Mouse (Mus musculus) hindbrain, embryonic 11.5 days (tissue): ENCODE measurements around the gene Zfp111. TPM values are rescaled to one million over a fixed set of nuclear protein-coding genes. Genes with fewer than 3 reads are reported as not detected.

Source experiments
- ATAC-seq: fragments of 200-750 bp; cut with Nextera tagmentation; 2 replicates; pipeline ENCODE4 v1.8.0; 2017; ENCODE audit warnings: mild to moderate bottlenecking, moderate TSS enrichment, moderate library complexity; ENCODE audit not compliant: low FRiP score
- DNase-seq: peaks from one replicate; pipeline ENCODE4 v3.0.0-alpha.2; 2015; ENCODE audit warnings: low spot score
- H3K27ac ChIP-seq: fragments of 300-500 bp; sonication (generic); 2 replicates; pipeline ENCODE4 v1.5.1; 2014; ENCODE audit warnings: mild to moderate bottlenecking, low read depth, low read length
- H3K27me3 ChIP-seq: fragments of 300-500 bp; sonication (generic); 2 replicates; pipeline ENCODE4 v1.6.1; 2014; ENCODE audit warnings: mild to moderate bottlenecking, low read length, moderate library complexity, mixed read lengths; ENCODE audit not compliant: control insufficient read depth, insufficient read depth
- H3K36me3 ChIP-seq: fragments of 300-500 bp; sonication (generic); 2 replicates; pipeline ENCODE4 v1.6.1; 2014; ENCODE audit warnings: mild to moderate bottlenecking, low read length, moderate library complexity, mixed read lengths; ENCODE audit not compliant: control insufficient read depth, insufficient read depth
- H3K4me1 ChIP-seq: fragments of 300-500 bp; sonication (generic); replicated peaks from 2 replicates; pipeline ENCODE4 v1.6.1; 2014; ENCODE audit warnings: low read length, mixed read lengths; ENCODE audit not compliant: control insufficient read depth, insufficient read depth
- H3K4me2 ChIP-seq: fragments of 300-500 bp; sonication (generic); replicated peaks from 2 replicates; pipeline ENCODE4 v1.6.1; 2014; ENCODE audit warnings: mild to moderate bottlenecking, low read depth, low read length
- H3K4me3 ChIP-seq: fragments of 300-500 bp; sonication (generic); 2 replicates; pipeline ENCODE4 v1.5.1; 2014; ENCODE audit warnings: low read depth, low read length
- H3K9ac ChIP-seq: fragments of 300-500 bp; sonication (generic); 2 replicates; pipeline ENCODE4 v1.6.1; 2014; ENCODE audit warnings: low read depth, low read length
- H3K9me3 ChIP-seq: fragments of 300-500 bp; sonication (generic); 2 replicates; pipeline ENCODE4 v1.6.1; 2016; ENCODE audit warnings: low read length; ENCODE audit not compliant: control insufficient read depth
- WGBS: fragments of 180-500 bp; shearing (Covaris S2); extraction: QIAGEN DNeasy Blood & Tissue Kit; methylation state at CpG from one replicate; pipeline ENCODE4 v1.1.7; 2014; 5-methylcytosine and 5-hydroxymethylcytosine counted together
- polyA plus RNA-seq: library from polyadenylated mRNA; unstranded; fragments of >200 nt; fragmentation: Nextera tagmentation; extraction: Ambion mirVana; gene quantifications from 2 replicates; pipeline ENCODE4 v1.2.1, GENCODE M21; 2014

Gene Zfp111
- polyA plus RNA-seq, result 9.5 and 11.0 TPM in 2 replicates

DNA sequence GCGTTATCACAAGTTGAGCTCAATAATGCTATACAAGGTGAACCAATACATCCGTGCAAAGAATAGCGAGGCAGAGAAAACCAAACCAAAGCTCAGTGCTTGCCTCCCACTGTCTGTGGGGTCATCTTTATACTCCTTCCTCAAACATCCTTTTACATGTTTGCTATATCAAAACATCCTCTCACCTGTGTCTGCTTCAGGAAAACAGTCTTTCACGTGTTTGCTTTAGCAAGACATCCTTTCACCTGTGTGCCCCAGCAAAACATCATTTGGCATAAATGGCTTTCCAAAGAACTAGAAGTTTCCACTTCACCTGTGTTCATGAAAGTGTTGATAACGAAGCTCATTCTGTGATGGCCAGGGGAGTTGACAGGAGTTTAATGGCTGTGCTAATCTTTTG is at the start of gene Zfp111:
Zfp111 (minus strand) TSS at position 101 of the 400 bp plus-strand sequence.
- Histone ChIP-seq H3K4me3 (no peak within 1 kb of the TSS), H3K4me1 (no peaks in the 10 kb centered on the region), H3K27me3 (no peaks in the 10 kb centered on the region), H3K4me2 (no peak within 1 kb of the TSS), H3K27ac (no peak within 1 kb of the TSS), H3K9me3 (no peaks in the 10 kb centered on the region), H3K9ac (no peak within 1 kb of the TSS), H3K36me3 (no peaks in the 10 kb centered on the region)
- WGBS, result 83% methylated on average over 5 of the region's 5 CpGs
- DNase-seq, result no peak
- no peak for ATAC-seq

DNA sequence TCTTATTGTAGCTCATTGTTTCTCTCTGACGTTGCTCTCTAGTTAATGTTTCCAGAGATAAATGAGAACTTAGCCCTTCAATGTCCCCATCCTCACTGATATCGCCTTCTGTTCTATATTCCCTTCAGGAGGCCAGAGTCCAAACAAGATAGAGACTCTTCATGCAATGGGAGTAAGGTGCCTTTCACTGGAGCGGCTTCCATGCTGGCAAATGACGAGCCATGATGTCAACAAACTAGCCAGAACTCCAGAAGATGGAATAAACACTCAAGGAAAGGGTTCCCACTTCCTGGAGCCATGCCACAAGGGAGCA is 48.7 kb upstream of the Zfp111 start:
- Histone ChIP-seq H3K27me3 (no peaks in the 10 kb centered on the region), H3K4me2 (no peak overlapping the region), H3K36me3 (no peaks in the 10 kb centered on the region), H3K27ac (no peak overlapping the region), H3K4me3 (no peak overlapping the region), H3K9ac (no peak overlapping the region), H3K9me3 (no peaks in the 10 kb centered on the region), H3K4me1 (no peaks in the 10 kb centered on the region)
- 90% methylated on average over 4 of the region's 4 CpGs for WGBS
- DNase-seq (no peak), ATAC-seq (no peak)

DNA sequence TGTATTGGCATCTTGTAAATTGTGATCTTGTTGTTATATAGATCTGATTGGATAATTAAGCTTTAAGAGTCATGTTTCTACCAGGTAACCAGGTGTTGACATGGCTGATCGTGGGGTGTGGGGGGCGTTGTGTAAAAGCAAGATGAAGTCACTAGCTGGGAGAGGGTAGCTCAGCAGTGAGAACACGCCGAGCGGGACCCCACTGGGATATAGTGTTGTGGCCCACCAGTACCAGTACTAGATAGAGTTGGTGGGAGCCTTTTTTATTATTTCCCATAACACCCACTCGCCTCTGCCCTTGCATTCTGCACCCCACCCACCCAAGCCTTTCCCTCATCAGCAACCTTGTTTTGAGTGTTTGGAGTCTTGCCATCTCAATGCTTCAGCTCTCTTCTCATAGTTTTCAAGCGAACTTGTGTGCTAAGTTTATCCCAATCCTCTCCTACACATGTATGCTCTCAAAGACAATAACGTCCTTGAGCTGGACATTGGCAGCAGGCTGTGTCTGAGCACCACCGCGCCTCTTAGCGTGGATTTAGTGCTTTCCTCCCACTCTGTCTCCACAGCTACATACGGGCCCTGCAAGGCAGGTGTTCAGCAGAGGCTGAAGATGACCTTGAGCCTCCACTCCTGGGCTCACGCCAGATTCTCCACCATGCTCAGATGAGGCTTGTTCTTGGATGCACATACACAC is 48.2 kb upstream of the Zfp111 start:
- H3K9me3 ChIP-seq, result no peaks in the 10 kb centered on the region
- H3K4me3 ChIP-seq, result no peak overlapping the region
- no peaks in the 10 kb centered on the region for H3K36me3 ChIP-seq
- no peak overlapping the region for H3K4me2 ChIP-seq
- no peak overlapping the region for H3K9ac ChIP-seq
- H3K27me3 ChIP-seq, result no peaks in the 10 kb centered on the region
- WGBS, result 90% methylated on average over 13 of the region's 13 CpGs
- H3K27ac ChIP-seq, result no peak overlapping the region
- H3K4me1 ChIP-seq, result no peaks in the 10 kb centered on the region
- no peak for ATAC-seq
- DNase-seq, result no peak

DNA sequence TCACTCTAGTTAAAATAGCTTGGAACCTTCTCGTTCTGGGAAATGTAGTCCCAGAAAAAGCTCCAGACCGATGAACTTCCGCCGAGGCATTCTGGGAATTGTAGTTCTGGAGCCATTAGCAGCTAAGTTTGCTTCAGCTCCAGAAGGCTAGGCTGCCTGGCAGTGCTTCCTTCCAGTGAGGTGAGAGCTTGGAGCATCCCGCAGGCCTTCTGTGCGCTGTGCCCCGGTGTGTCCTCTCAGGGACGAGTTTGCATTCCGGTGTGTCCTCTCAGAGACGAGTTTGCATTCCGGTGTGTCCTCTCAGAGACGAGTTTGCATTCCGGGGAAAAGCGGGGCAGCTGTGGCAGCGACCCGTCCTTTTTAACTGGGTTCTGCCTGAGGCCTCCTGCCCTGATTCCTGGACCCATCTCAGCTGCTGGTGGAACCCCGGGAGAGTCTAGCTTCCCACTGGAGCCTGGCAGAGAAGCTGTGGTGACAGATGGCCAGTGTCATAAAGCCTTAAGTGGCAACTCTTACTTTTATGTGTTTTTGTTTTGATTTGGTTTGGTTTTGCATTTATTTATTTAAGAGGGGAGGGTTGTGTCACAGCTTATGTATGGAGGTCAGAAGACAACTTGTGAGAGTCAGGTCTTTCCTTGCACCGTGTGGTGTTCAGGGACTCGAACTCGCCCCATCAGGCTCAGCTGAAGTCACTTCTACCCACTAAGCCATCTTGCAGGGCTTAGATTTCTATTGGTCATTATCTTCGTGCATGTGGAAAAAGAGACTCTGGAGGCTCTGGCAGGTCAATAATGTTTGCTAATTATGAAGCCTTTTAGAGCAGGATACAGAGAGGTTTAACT is 43.6 kb upstream of the Zfp111 start, which contains the start of gene Zfp108:
Zfp108 (plus strand) TSS at position 162 of the 842 bp plus-strand sequence.
- no peaks in the 10 kb centered on the region for H3K36me3 ChIP-seq
- peak within 1 kb of the TSS; percentile 49 for H3K4me2 ChIP-seq
- H3K27ac ChIP-seq, result no peak within 1 kb of the TSS
- 25% methylated on average over 21 of the region's 21 CpGs for WGBS
- ATAC-seq (peak; percentile 89), DNase-seq (peak; percentile 86)
- H3K9me3 ChIP-seq, result no peaks in the 10 kb centered on the region
- H3K4me1 ChIP-seq, result no peaks in the 10 kb centered on the region
- no peaks in the 10 kb centered on the region for H3K27me3 ChIP-seq
- peak within 1 kb of the TSS; percentile 40 for H3K4me3 ChIP-seq
- H3K9ac ChIP-seq, result peak within 1 kb of the TSS; percentile 59; the same call in 1 of the 2 replicates

DNA sequence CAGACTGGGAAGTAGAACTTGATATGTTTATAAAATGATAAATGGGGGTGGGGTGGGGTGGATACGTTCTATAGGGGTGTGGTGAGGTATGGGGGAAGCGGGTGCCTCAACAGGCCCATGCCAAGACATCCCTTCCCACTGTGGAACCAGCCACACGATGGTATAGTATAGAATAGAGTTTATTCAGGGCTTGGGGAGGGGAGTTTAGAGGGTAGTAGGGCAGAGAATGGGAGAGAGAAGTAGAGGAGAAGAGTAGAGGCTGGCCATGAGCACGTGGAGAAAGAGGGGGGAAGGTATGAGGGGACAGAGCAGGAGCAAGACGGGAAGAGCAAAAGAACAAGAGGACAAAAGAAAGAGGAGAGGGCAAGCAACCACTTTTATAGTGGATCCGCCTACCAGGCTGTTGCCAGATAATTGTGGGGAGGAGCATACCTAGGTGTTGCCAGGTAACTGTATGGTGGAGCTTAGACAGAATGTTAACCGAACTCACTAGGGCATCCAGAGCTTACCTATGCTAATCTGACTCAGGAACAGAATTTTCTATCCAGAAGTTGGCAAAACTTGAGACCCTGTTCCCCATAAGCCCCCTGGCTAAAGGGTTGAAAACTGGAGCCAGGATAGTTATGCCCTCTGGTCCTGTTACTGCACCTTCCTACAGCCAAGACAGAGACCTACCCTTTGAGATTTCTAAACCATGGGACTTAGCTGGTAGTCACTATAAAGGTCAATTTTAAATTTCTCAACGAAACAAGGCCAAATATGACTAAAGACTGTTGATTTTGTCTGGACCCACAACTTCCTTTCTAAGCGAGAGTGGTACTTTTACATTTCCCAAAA is 42.8 kb upstream of the Zfp111 start:
- Histone ChIP-seq H3K27ac (no peak overlapping the region), H3K36me3 (no peaks in the 10 kb centered on the region), H3K9ac (peak overlapping the region; percentile 59; the same call in 1 of the 2 replicates), H3K9me3 (no peaks in the 10 kb centered on the region), H3K27me3 (no peaks in the 10 kb centered on the region), H3K4me2 (peak overlapping the region; percentile 49), H3K4me1 (no peaks in the 10 kb centered on the region), H3K4me3 (peak overlapping the region; percentile 40; the same call in 1 of the 2 replicates)
- ATAC-seq (peak; percentile 69), DNase-seq (no peak)
- 66% methylated on average over 9 of the region's 9 CpGs for WGBS

DNA sequence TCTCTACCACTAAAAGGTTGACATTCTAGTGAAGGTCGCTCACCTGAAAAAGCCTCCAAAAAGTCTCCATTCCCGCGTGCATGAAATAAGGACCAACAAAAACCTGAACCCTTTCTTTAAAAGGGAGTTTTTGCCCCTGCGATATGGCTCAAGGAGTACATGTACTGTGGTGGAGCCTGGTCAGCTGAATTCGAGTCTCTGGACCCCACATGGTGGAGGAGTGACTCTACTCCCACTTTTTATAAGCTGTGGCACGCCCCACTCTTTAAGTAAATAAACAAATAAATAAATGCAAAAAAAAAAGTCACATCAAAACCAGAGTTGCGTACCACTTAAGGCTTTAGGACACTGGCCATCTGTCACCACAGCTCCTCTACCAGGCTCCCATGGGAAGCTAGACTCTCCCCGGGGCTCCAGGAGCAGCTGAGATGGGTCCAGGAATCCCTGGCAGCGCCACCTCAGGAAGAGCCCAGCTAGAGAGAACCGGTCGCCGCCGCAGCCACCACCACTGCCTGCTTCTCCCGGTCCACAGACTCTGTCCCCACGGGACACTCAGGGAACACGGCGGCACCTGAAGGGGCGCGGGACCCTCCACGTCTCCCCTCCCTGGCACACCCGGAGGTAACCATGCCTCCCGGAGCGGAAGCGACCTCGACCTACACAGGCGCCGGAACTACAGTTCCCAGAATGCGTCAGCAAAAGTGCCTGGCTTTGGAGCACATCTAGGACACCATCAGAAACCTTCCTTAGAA is 26.0 kb upstream of the Zfp111 start, which contains the start of gene Zfp109:
Zfp109 (minus strand) TSS at position 521 of the 752 bp plus-strand sequence.
- Histone ChIP-seq H3K9ac (peak within 1 kb of the TSS; percentile 77), H3K4me1 (no peaks in the 10 kb centered on the region), H3K27me3 (no peaks in the 10 kb centered on the region), H3K9me3 (no peaks in the 10 kb centered on the region), H3K27ac (no peak within 1 kb of the TSS), H3K4me3 (peak within 1 kb of the TSS; percentile 74), H3K36me3 (no peaks in the 10 kb centered on the region), H3K4me2 (peak within 1 kb of the TSS; percentile 66)
- ATAC-seq, result peak; percentile 94
- peak; percentile 80 for DNase-seq
- WGBS, result 5% methylated on average over 28 of the region's 28 CpGs

DNA sequence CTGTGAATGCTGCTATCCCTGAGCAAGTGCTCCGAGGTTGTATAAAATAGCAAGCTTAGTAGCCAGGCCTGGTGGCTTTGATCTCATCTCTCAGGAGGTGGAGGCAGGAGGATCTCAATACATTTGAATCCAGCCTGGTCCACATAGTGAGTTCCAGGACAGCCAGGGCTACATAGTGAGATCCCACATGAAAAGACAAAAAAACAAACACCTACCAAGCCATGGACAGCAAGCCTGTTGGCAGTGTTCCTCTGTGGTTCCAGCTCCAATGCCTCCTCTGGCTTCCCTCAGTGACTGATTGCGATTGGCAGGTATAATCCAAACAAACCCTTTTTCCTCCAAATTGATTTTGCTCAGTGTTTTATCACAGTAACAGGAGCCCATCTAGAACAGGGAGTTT is 947 bp downstream of the Zfp111 start:
- 80% methylated on average over 2 of the region's 2 CpGs for WGBS
- ATAC-seq, result no peak
- H3K36me3 ChIP-seq, result 0 out of 2 replicates have a peak, but pooled peaks cover 3% of the 10 kb centered on the region

More for the DNA sequence above, 947 bp downstream of the Zfp111 start:
- no peak overlapping the region for H3K4me3 ChIP-seq
- H3K27me3 ChIP-seq, result no peaks in the 10 kb centered on the region
- H3K4me2 ChIP-seq, result no peak overlapping the region
- H3K4me1 ChIP-seq, result no peaks in the 10 kb centered on the region
- H3K27ac ChIP-seq, result no peak overlapping the region
- no peak for DNase-seq
- no peak overlapping the region for H3K9ac ChIP-seq
- no peaks in the 10 kb centered on the region for H3K9me3 ChIP-seq
